Mouse (Mus musculus): Measurements from ENCODE around the gene Lmbrd2. TPM values are rescaled to one million over a fixed set of nuclear protein-coding genes. Genes with fewer than 3 reads are reported as not detected.

Lmbrd2 gene
- total RNA-seq, 2 experiments from 2014 or later, result 8.0 to 22.4 TPM

Other genes with a start within 250 kb of the Lmbrd2 start
- not detected in 2 replicates for gene Ranbp3l, start 172.6 kb upstream of the Lmbrd2 start, total RNA-seq (2014; fragmentation: Nextera tagmentation)
- gene Ranbp3l, start 172.6 kb upstream of the Lmbrd2 start, total RNA-seq (2017), result not detected in 2 replicates
- gene Nadk2, start 69.3 kb upstream of the Lmbrd2 start, total RNA-seq (2014; fragmentation: Nextera tagmentation), result 100 and 113 TPM in 2 replicates
- gene Nadk2, start 69.3 kb upstream of the Lmbrd2 start, total RNA-seq (2017), result 151 and 170 TPM in 2 replicates
- gene Skp2, start 14.9 kb downstream of the Lmbrd2 start, total RNA-seq (2014; fragmentation: Nextera tagmentation), result 30.6 and 31.0 TPM in 2 replicates
- 13.1 and 15.7 TPM in 2 replicates for gene Skp2, start 14.9 kb downstream of the Lmbrd2 start, total RNA-seq (2017)
- gene Ugt3a1, start 136.3 kb downstream of the Lmbrd2 start, total RNA-seq (2014; fragmentation: Nextera tagmentation), result not detected in 2 replicates
- not detected in 2 replicates for gene Ugt3a1, start 136.3 kb downstream of the Lmbrd2 start, total RNA-seq (2017)
- gene Ugt3a2, start 195.0 kb downstream of the Lmbrd2 start, total RNA-seq (2014; fragmentation: Nextera tagmentation), result not detected in 2 replicates
- not detected in 2 replicates for gene Ugt3a2, start 195.0 kb downstream of the Lmbrd2 start, total RNA-seq (2017)

Data from megakaryocyte-erythroid progenitor cell, adult 5-6 weeks (primary cell).